Mouse (Mus musculus) embryonic facial prominence, embryonic 10.5 days (tissue): ENCODE results near the gene Castor1. TPM values are rescaled to one million over a fixed set of nuclear protein-coding genes. Genes with fewer than 3 reads are reported as not detected.
A peak's percentile ranks its signal among the peaks of the same experiment; 100 is the strongest.
"Not testable (repeated sequence)": the region's sequence is repeated elsewhere in the genome, so short reads cannot be mapped to it uniquely, and the experiment has no call there.

ENCODE experiments used
- DNase-seq: peaks from one replicate; pipeline ENCODE4 v3.0.0-alpha.2; 2017; ENCODE audit warnings: low spot score
- H3K27ac ChIP-seq: fragments of 300-500 bp; sonication (generic); replicated peaks from 2 replicates; pipeline ENCODE4 v1.5.1; 2016; ENCODE audit warnings: mild to moderate bottlenecking
- H3K27me3 ChIP-seq: fragments of 300-500 bp; sonication (generic); replicated peaks from 2 replicates; pipeline ENCODE4 v1.6.1; 2016; ENCODE audit warnings: low read depth, mild to moderate bottlenecking; ENCODE audit not compliant: poor library complexity, severe bottlenecking
- H3K36me3 ChIP-seq: fragments of 300-500 bp; sonication (generic); replicated peaks from 2 replicates; pipeline ENCODE4 v1.6.1; 2016; ENCODE audit warnings: mild to moderate bottlenecking, moderate library complexity
- H3K4me1 ChIP-seq: fragments of 300-500 bp; sonication (generic); 2 replicates; pipeline ENCODE4 v1.6.1; 2016
- H3K4me3 ChIP-seq: fragments of 300-500 bp; sonication (generic); 2 replicates; pipeline ENCODE4 v1.5.1; 2016; ENCODE audit warnings: mild to moderate bottlenecking, moderate library complexity
- H3K9me3 ChIP-seq: fragments of 300-500 bp; sonication (generic); 2 replicates; pipeline ENCODE4 v1.6.1; 2016; ENCODE audit warnings: mild to moderate bottlenecking
- WGBS: fragments of 180-500 bp; shearing (Covaris S2); methylation state at CpG from one replicate; pipeline ENCODE4 v1.1.7; 2016; 5-methylcytosine and 5-hydroxymethylcytosine counted together
- polyA plus RNA-seq: library from polyadenylated mRNA; unstranded; fragments of >200 nt; fragmentation: Nextera tagmentation; extraction: Ambion mirVana; gene quantifications from 2 replicates; pipeline ENCODE4 v1.2.1, GENCODE M21; 2016

Castor1 gene
- polyA plus RNA-seq: 2.2 and 2.4 TPM in 2 replicates

- peak; percentile 87 for DNase-seq
- 2% methylated on average over 56 of the region's 56 CpGs for whole genome bisulfite sequencing
- peaks cover 5% of the 10 kb centered on the region; the same call in 1 of the 2 replicates for H3K9me3 ChIP-seq
- peaks cover 26% of the 10 kb centered on the region for H3K4me1 ChIP-seq
- peak within 1 kb of the TSS; percentile 65 for H3K4me3 ChIP-seq
- peaks cover 46% of the 10 kb centered on the region for H3K27me3 ChIP-seq
- H3K27ac ChIP-seq: peak within 1 kb of the TSS; percentile 41
- peaks cover 33% of the 10 kb centered on the region for H3K36me3 ChIP-seq
Measured at GRCm38 (mm10) chr11:4217914-4218629, at the start of gene Castor1. Castor1 (plus strand) TSS chr11:4218225.

DNA sequence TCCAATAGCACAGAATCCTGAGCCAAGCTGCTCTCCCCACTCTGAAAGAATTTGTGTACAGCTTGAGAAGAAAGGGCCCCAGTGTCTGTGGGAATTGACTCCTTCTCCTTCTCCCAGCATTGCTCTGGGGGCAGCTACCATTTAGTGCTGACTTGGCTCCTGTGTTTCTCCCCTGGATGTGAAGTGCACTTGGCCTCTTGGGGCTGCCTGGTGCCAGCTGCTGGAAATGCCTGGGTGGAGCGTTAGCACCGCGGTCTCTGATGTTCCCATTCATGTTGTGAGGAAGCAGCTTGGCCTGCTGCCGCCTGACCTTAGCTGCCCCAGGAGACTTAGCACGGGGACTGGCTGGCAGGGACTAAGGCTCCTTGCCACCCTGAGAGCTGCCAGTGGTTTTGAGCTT lies 43.4 kb upstream of the Castor1 start:
- Histone ChIP-seq H3K36me3 (peaks cover 100% of the 10 kb centered on the region), H3K27me3 (no peaks in the 10 kb centered on the region), H3K27ac (no peak overlapping the region), H3K9me3 (no peaks in the 10 kb centered on the region), H3K4me3 (no peak overlapping the region), H3K4me1 (no peaks in the 10 kb centered on the region)
- 96% methylated on average over 5 of the region's 5 CpGs for WGBS
- DNase-seq: no peak

GRCm38 (mm10) chr11:4177716-4178115 lies 40.3 kb upstream of the Castor1 start:
- Histone ChIP-seq H3K27me3 (no peaks in the 10 kb centered on the region), H3K36me3 (peaks cover 100% of the 10 kb centered on the region), H3K4me1 (no peaks in the 10 kb centered on the region), H3K4me3 (no peak overlapping the region), H3K27ac (no peak overlapping the region), H3K9me3 (no peaks in the 10 kb centered on the region)
- DNase-seq: no peak
- 91% methylated on average over 4 of the region's 4 CpGs for WGBS

- peaks cover 2% of the 10 kb centered on the region for H3K4me1 ChIP-seq
- H3K27me3 ChIP-seq: no peaks in the 10 kb centered on the region
- H3K36me3 ChIP-seq: peaks cover 70% of the 10 kb centered on the region
- DNase-seq: no peak
- H3K4me3 ChIP-seq: no peak overlapping the region
- no peak overlapping the region for H3K27ac ChIP-seq
- no peaks in the 10 kb centered on the region for H3K9me3 ChIP-seq
- 21% methylated on average over 1 of the region's 1 CpGs for WGBS
Measured at GRCm38 (mm10) chr11:4182061-4182460, 36.0 kb upstream of the Castor1 start.

GRCm38 (mm10) chr11:4183511-4183910 lies 34.5 kb upstream of the Castor1 start:
- peaks cover 14% of the 10 kb centered on the region for H3K4me1 ChIP-seq
- no peak overlapping the region for H3K27ac ChIP-seq
- peaks cover 9% of the 10 kb centered on the region; the same call in 1 of the 2 replicates for H3K27me3 ChIP-seq
- no peaks in the 10 kb centered on the region for H3K9me3 ChIP-seq
- no peak overlapping the region for H3K4me3 ChIP-seq
- peaks cover 55% of the 10 kb centered on the region for H3K36me3 ChIP-seq
- no peak for DNase-seq

DNA sequence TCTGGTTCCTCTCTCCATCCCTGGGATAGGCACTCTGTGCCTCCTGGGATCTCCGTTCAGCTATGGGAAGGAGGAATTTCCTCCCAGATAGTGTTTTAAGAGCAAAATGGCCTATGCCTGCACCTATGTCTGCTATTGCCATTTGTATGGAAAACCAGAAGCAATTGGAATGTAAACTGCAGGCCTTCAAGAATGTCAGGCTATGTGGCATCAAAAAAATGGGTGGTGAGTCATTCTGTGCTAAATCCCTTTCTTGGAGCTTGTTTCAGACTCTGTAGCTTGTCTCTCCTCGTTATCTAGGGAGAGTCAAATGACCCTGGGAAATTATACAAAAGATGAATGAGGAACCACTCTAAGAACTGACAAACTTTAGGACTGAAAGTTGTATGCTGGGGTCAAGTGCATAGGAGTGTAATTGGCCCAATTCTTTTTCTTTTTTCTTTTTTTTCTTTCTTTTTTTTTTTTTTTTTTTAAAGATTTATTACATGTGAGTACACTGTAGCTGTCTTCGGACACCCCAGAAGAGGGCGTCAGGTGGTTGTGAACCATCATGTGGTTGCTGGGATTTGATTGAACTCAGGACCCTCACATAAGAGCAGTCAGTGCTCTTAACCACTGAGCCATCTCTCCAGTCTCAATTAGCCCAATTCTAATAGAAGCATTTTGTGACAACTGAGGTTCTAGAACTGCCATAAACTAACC lies 33.6 kb upstream of the Castor1 start:
- Histone ChIP-seq H3K9me3 (no peaks in the 10 kb centered on the region), H3K4me3 (no peak overlapping the region), H3K4me1 (peaks cover 14% of the 10 kb centered on the region), H3K36me3 (peaks cover 46% of the 10 kb centered on the region), H3K27ac (no peak overlapping the region), H3K27me3 (peaks cover 9% of the 10 kb centered on the region; the same call in 1 of the 2 replicates)
- DNase-seq: no peak
- WGBS: 82% methylated on average over 4 of the region's 4 CpGs

DNA sequence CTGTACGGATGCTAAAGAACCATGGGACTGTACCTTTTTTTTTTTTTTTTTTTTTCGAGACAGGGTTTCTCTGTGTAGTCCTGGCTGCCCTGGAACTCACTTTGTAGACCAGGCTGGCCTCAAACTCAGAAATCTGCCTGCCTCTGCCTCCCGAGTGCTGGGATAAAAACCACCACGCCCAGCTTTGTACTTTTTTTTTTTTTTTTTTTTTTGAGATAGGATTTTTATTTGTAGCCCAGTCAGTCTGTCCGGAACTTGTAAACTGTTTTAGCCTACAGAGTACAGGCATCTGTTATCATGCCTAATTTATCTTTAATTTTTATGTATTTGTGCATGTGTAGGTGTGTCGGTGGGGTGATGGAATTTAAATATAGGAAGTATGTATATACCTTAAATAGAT lies 32.5 kb upstream of the Castor1 start:
- H3K4me1 ChIP-seq: peaks cover 20% of the 10 kb centered on the region
- peaks cover 36% of the 10 kb centered on the region for H3K36me3 ChIP-seq
- H3K27ac ChIP-seq, H3K27me3 ChIP-seq, DNase-seq, H3K4me3 ChIP-seq, H3K9me3 ChIP-seq: not testable (repeated sequence)
- WGBS: 91% methylated on average over 6 of the region's 6 CpGs

DNA sequence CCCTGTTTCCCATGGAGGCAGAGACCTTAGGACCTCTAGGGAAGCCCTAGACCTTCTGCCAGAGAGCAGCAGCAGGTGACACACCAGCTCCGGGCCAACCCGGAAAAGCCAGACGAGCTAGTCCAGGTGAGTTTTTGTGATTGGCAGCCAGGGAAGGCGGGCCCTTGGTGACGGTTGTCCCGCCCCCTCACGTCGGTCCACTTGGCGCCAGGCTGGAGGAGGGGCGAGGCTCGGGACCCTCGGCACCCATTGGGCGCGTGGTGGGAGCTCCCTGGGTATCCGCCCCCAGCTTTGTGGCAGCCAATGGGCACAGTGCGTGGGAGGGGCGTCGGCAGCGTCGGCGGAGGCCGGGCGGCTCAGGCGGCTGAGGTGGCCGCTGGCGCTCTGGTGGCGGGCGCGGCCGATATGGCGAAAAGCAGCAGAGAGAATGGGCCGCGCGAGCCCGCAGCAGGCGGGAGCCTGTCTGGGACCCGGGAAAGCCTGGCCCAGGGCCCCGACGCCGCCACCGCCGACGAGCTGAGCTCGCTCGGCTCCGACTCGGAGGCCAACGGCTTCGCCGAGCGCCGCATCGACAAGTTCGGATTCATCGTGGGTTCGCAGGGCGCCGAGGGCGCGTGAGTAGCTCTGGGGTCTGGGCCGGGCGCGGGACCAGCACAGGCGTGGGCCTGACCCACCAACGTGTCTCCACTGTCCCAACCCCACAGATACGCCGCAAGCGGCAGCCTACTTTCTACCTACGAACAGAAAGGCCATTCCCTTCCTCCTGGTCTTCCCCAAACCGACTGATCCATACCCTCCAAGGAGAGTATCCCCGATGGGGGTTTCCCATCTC lies 31.3 kb upstream of the Castor1 start, which contains the start of gene Tbc1d10a:
Gene Tbc1d10a (plus strand): TSS at position 304 of the 832 bp plus-strand sequence.
- Histone ChIP-seq H3K4me3 (peak within 1 kb of the TSS; percentile 94), H3K27ac (peak within 1 kb of the TSS; percentile 88), H3K27me3 (peaks cover 9% of the 10 kb centered on the region; the same call in 1 of the 2 replicates), H3K9me3 (no peaks in the 10 kb centered on the region), H3K36me3 (peaks cover 23% of the 10 kb centered on the region), H3K4me1 (peaks cover 32% of the 10 kb centered on the region)
- peak; percentile 99 for DNase-seq
- WGBS: under 1% methylated on average over 71 of the region's 71 CpGs

- Histone ChIP-seq H3K36me3 (peaks cover 17% of the 10 kb centered on the region), H3K9me3 (no peaks in the 10 kb centered on the region), H3K27ac (peak overlapping the region; percentile 88), H3K4me3 (peak overlapping the region; percentile 94), H3K4me1 (peaks cover 39% of the 10 kb centered on the region), H3K27me3 (peaks cover 9% of the 10 kb centered on the region; the same call in 1 of the 2 replicates)
- DNase-seq: no peak
- 19% methylated on average over 9 of the region's 9 CpGs for WGBS
Measured at GRCm38 (mm10) chr11:4187318-4187700, 30.7 kb upstream of the Castor1 start.

GRCm38 (mm10) chr11:4189182-4189581 lies 28.8 kb upstream of the Castor1 start:
- DNase-seq: no peak
- 89% methylated on average over 6 of the region's 6 CpGs for WGBS

GRCm38 (mm10) chr11:4190677-4191076 lies 27.3 kb upstream of the Castor1 start:
- 76% methylated on average over 3 of the region's 3 CpGs for WGBS
- peaks cover 9% of the 10 kb centered on the region; the same call in 1 of the 2 replicates for H3K27me3 ChIP-seq
- peaks cover 46% of the 10 kb centered on the region for H3K4me1 ChIP-seq
- no peaks in the 10 kb centered on the region for H3K36me3 ChIP-seq
- H3K27ac ChIP-seq: no peak overlapping the region
- no peaks in the 10 kb centered on the region for H3K9me3 ChIP-seq
- no peak for DNase-seq
- no peak overlapping the region for H3K4me3 ChIP-seq

More at GRCm38 (mm10) chr11:4189182-4189581, 28.8 kb upstream of the Castor1 start:
- H3K4me3 ChIP-seq: no peak overlapping the region
- H3K9me3 ChIP-seq: no peaks in the 10 kb centered on the region
- H3K27me3 ChIP-seq: peaks cover 9% of the 10 kb centered on the region; the same call in 1 of the 2 replicates
- H3K4me1 ChIP-seq: peaks cover 46% of the 10 kb centered on the region
- H3K36me3 ChIP-seq: 0 out of 2 replicates have a peak, but pooled peaks cover under 1% of the 10 kb centered on the region
- no peak overlapping the region for H3K27ac ChIP-seq

DNA sequence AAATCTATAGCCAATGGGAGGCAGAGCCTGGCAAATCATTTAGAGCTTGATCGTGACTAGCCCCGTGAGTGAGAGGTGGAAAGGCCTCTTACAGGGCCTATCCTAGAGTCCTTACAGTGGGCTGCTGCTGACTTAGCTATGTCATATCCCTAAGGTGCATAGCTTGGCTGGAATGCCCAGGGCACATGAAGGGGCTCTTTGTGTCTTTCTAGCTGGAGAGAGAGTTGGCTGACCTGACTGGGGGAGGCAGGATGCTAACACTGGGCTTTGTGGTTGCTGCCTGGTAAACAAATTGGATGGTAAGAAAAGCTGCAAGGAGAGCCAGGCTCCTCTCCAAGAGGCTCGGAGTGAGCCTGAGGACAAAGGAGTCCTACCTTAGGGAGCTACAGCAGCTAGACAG lies 25.3 kb upstream of the Castor1 start:
- WGBS: 70% methylated on average over 3 of the region's 3 CpGs
- Histone ChIP-seq H3K4me3 (no peak overlapping the region), H3K9me3 (no peaks in the 10 kb centered on the region), H3K27ac (no peak overlapping the region), H3K36me3 (no peaks in the 10 kb centered on the region), H3K27me3 (peaks cover 2% of the 10 kb centered on the region; the same call in 1 of the 2 replicates), H3K4me1 (peaks cover 59% of the 10 kb centered on the region)
- no peak for DNase-seq
